22 mouse cellular contexts compared by ENCODE assay signal in genomic region chr13:34346748-34347147, GRCm38 (mm10). TPM values are rescaled to one million over a fixed set of nuclear protein-coding genes. Genes with fewer than 3 reads are reported as not detected.
DNase-seq lines count a peak whose midpoint lies in the region; ATAC-seq and TF ChIP-seq lines count a peak whose summit lies in the region.
"Had no signal": no experiment of that assay in that cellular context is flagged by ENCODE, and none has a peak within 500 bp of the region (broad histone marks: within the 10 kb centered on the region; RNA-seq: fewer than 3 reads in every experiment).

No protein-coding gene starts in this region.

- H3K4me1 ChIP-seq in heart, embryonic 11.5 days (ENCODE audit: control insufficient read depth, insufficient read depth, low read length): peaks cover 27% of the 10 kb centered on the region
- H3K4me1 ChIP-seq in MEL (ENCODE audit: control insufficient read depth in 1 of 2, insufficient read depth in 2 of 2, low read length in 2 of 2): peaks cover 8 to 14% of the 10 kb centered on the region in 2 experiments
- 0 out of 2 replicates have a peak, but pooled peaks cover 7% of the 10 kb centered on the region for H3K4me1 ChIP-seq in intestine, postnatal 0 days (replicated peaks; ENCODE audit: control insufficient read depth, insufficient read depth, low read length)

- H3K9me3 ChIP-seq in heart, embryonic 11.5 days (replicated peaks; ENCODE audit: control insufficient read depth, low read length): no peaks in the 10 kb centered on the region
- H3K9me3 ChIP-seq in MEL (replicated peaks; ENCODE audit: insufficient read depth, low read length): no peaks in the 10 kb centered on the region
- no peaks in the 10 kb centered on the region for H3K9me3 ChIP-seq in intestine, postnatal 0 days (ENCODE audit: control insufficient read depth)
- H3K9me3 ChIP-seq: embryonic facial prominence, embryonic 15.5 days; forebrain, embryonic 15.5 days; heart, embryonic 10.5 days; hindbrain, embryonic 10.5 days; neural tube, embryonic 12.5 days had no signal

- 0 out of 2 replicates have a peak overlapping the region, but pooled peaks have one; percentile 3 for H3K27ac ChIP-seq in heart, embryonic 11.5 days (ENCODE audit: low read depth, low read length)
- H3K27ac ChIP-seq in MEL (ENCODE audit: control insufficient read depth, low read depth, low read length): peak overlapping the region; percentile 96
- 0 out of 2 replicates have a peak overlapping the region, but pooled peaks have one; percentile 54 for H3K27ac ChIP-seq in intestine, postnatal 0 days (ENCODE audit: low read depth, low read length)
- H3K27ac ChIP-seq: embryonic facial prominence, embryonic 15.5 days; hindbrain, embryonic 10.5 days; macrophage; neural tube, embryonic 12.5 days had no signal

- H3K9ac ChIP-seq in heart, embryonic 11.5 days (ENCODE audit: low read depth, low read length): 0 out of 2 replicates have a peak overlapping the region, but pooled peaks have one; percentile 2
- H3K9ac ChIP-seq in MEL (ENCODE audit: control insufficient read depth, low read depth, low read length, poor library complexity, severe bottlenecking): peak overlapping the region; percentile 91
- H3K9ac ChIP-seq in intestine, postnatal 0 days (ENCODE audit: low read depth, low read length): no peak overlapping the region
- H3K9ac ChIP-seq: embryonic facial prominence, embryonic 15.5 days; forebrain, embryonic 15.5 days; neural tube, embryonic 12.5 days had no signal

- no peak for ATAC-seq in heart, embryonic 11.5 days (replicated peaks; ENCODE audit: insufficient number of reproducible peaks, low FRiP score, low TSS enrichment)
- peak; percentile 24; the same call in 1 of the 2 replicates for ATAC-seq in intestine, postnatal 0 days
- ATAC-seq in megakaryocyte progenitor cell, adult 5-6 weeks (replicated peaks; ENCODE audit: poor library complexity): 0 out of 2 replicates have a peak, but pooled peaks have one; percentile 12
- ATAC-seq in granulocyte monocyte progenitor cell, adult 5-6 weeks (replicated peaks; ENCODE audit: poor library complexity, severe bottlenecking): no peak
- ATAC-seq: forebrain, embryonic 15.5 days had no signal

- H3K36me3 ChIP-seq in heart, embryonic 11.5 days (ENCODE audit: control insufficient read depth, insufficient read depth, low read length): no peaks in the 10 kb centered on the region
- peaks cover 0 to 16% of the 10 kb centered on the region in 2 experiments; a peak in 2 of 4 replicates for H3K36me3 ChIP-seq in MEL (ENCODE audit: control insufficient read depth in 1 of 2, insufficient read depth in 2 of 2, low read length in 2 of 2)
- no peaks in the 10 kb centered on the region for H3K36me3 ChIP-seq in intestine, postnatal 0 days (ENCODE audit: control insufficient read depth, insufficient read depth)
- H3K36me3 ChIP-seq: embryonic facial prominence, embryonic 15.5 days; forebrain, embryonic 15.5 days; heart, embryonic 10.5 days; hindbrain, embryonic 10.5 days; neural tube, embryonic 12.5 days had no signal

- peak overlapping the region; percentile 99; the same call in 1 of the 2 replicates for H3K4me2 ChIP-seq in heart, embryonic 11.5 days
- 0 out of 2 replicates have a peak overlapping the region, but pooled peaks have one; percentile 9 for H3K4me2 ChIP-seq in intestine, postnatal 0 days (replicated peaks; ENCODE audit: low read depth)
- H3K4me2 ChIP-seq: embryonic facial prominence, embryonic 15.5 days; forebrain, embryonic 15.5 days; neural tube, embryonic 12.5 days had no signal

- DNase-seq in heart, adult 9 months (ENCODE audit: low spot score in 2 of 2): no peak
- peak; percentile 81 for DNase-seq in MEL (ENCODE audit: low read depth, low spot score)
- DNase-seq in cerebellum, adult 11-12 months: no peak
- no peak for DNase-seq in retina, embryonic 14.5 days (ENCODE audit: low spot score)
- DNase-seq: cerebellum, adult 9-10 months; gastrocnemius, adult 2 months; kidney, adult 11 months; kidney, postnatal 25 days; layer of hippocampus, adult 9-11 months; lung, adult 18-20 months; right cerebral cortex, postnatal 4 days; thymus, postnatal 25 days had no signal

- 28% methylated on average over 4 of the region's 4 CpGs for WGBS in heart, embryonic 11.5 days (ENCODE audit: insufficient replicate concordance)
- WGBS in intestine, postnatal 0 days: 36% methylated on average over 4 of the region's 4 CpGs

- no peak; a peak in 2 of 4 replicates for TF ChIP-seq EP300 in MEL (IDR thresholded peaks at IDR 0.05; ENCODE audit: low read depth in 1 of 2, low read length in 2 of 2)

- TF ChIP-seq RAD21 in MEL (IDR thresholded peaks at IDR 0.05; ENCODE audit: low read depth, low read length): no peak

- no peak overlapping the region for H3K4me3 ChIP-seq in heart, embryonic 11.5 days (ENCODE audit: low read depth, low read length)
- peak overlapping the region; percentile 82 to 97 for H3K4me3 ChIP-seq in MEL (ENCODE audit: control insufficient read depth in 1 of 2, insufficient read depth in 1 of 2, low read depth in 2 of 2, low read length in 2 of 2)
- H3K4me3 ChIP-seq in intestine, postnatal 0 days (ENCODE audit: low read depth, low read length): no peak overlapping the region
- H3K4me3 ChIP-seq: embryonic facial prominence, embryonic 15.5 days; hindbrain, embryonic 10.5 days; neural tube, embryonic 12.5 days had no signal

- peak in 1 of 2 experiments; percentile 69; a peak in 2 of 4 replicates for TF ChIP-seq POLR2A in MEL (IDR thresholded peaks at IDR 0.05; ENCODE audit: control insufficient read depth in 1 of 2, insufficient read depth in 1 of 2, low read depth in 1 of 2, low read length in 2 of 2, poor library complexity in 1 of 2)

- H3K79me2 ChIP-seq in MEL (ENCODE audit: control insufficient read depth, insufficient read depth, low read length, poor library complexity): peaks cover 34% of the 10 kb centered on the region

- no peaks in the 10 kb centered on the region for H3K27me3 ChIP-seq in heart, embryonic 11.5 days (ENCODE audit: control insufficient read depth, insufficient read depth, low read length)
- no peaks in the 10 kb centered on the region for H3K27me3 ChIP-seq in MEL (ENCODE audit: control insufficient read depth in 1 of 2, insufficient read depth in 2 of 2, low read length in 2 of 2)
- H3K27me3 ChIP-seq in intestine, postnatal 0 days (replicated peaks; ENCODE audit: control insufficient read depth, insufficient read depth, low read length): 0 out of 2 replicates have a peak, but pooled peaks cover 2% of the 10 kb centered on the region
- H3K27me3 ChIP-seq: forebrain, embryonic 15.5 days; neural tube, embryonic 12.5 days had no signal

- no peak for TF ChIP-seq CTCF in MEL (IDR thresholded peaks at IDR 0.05 in 2 of 3, conservative IDR thresholded peaks at IDR 0.05 in 1 of 3; ENCODE audit: control insufficient read depth in 1 of 3, insufficient read depth in 1 of 3, low read depth in 2 of 3, low read length in 3 of 3, poor library complexity in 1 of 3, severe bottlenecking in 1 of 3)
- no peak for TF ChIP-seq CTCF in intestine, postnatal 0 days (IDR thresholded peaks at IDR 0.05; ENCODE audit: low read depth)

TF ChIP-seq in MEL, 35 proteins besides CTCF, POLR2A, EP300 and RAD21:
- TF ChIP-seq HCFC1 (IDR thresholded peaks at IDR 0.05; ENCODE audit: low read depth, low read length) (no peak), NELFE (IDR thresholded peaks at IDR 0.05; ENCODE audit: low read depth, low read length) (peak; percentile 74), SIN3A (IDR thresholded peaks at IDR 0.05; ENCODE audit: low read length) (peak; percentile 37), BHLHE40 (IDR thresholded peaks at IDR 0.05; ENCODE audit: borderline replicate concordance, low read depth, low read length) (0 out of 2 replicates have a peak, but pooled peaks have one; percentile 10), TBP (IDR thresholded peaks at IDR 0.05; ENCODE audit: low read depth, low read length) (peak; percentile 88), ETS1 (IDR thresholded peaks at IDR 0.05; ENCODE audit: low read depth, low read length) (peak; percentile 75), MAZ (IDR thresholded peaks at IDR 0.05; ENCODE audit: low read depth, low read length) (peak; percentile 76; the same call in 1 of the 2 replicates), MYC (IDR thresholded peaks at IDR 0.05; ENCODE audit: low read depth, low read length) (no peak), POLR2AphosphoS2 (IDR thresholded peaks at IDR 0.05; ENCODE audit: low read length) (0 out of 2 replicates have a peak, but pooled peaks have one; percentile 68), GATA1 (IDR thresholded peaks at IDR 0.05; ENCODE audit: low read depth, low read length) (peak; percentile 54; the same call in 1 of the 2 replicates), ELF1 (IDR thresholded peaks at IDR 0.05; ENCODE audit: low read depth, low read length) (peak; percentile 59), TCF12 (IDR thresholded peaks at IDR 0.05; ENCODE audit: low read depth, low read length) (0 out of 2 replicates have a peak, but pooled peaks have one; percentile 37), ZNF384 (IDR thresholded peaks at IDR 0.05; ENCODE audit: low read depth, low read length) (no peak), ZMIZ1 (IDR thresholded peaks at IDR 0.05; ENCODE audit: low read depth, low read length) (peak; percentile 17; the same call in 1 of the 2 replicates)

RNA-seq across cellular contexts. Expression of gene Slc22a23, which starts 1.8 kb away (rescaled TPM):
- 7.3 and 8.1 TPM in 2 replicates for polyA plus RNA-seq in heart, embryonic 11.5 days (2014; fragmentation: Nextera tagmentation; extraction: Ambion mirVana)
- 20.0 and 22.2 TPM in 2 replicates for total RNA-seq in MEL (2012; rRNA removed)
- 10 to 100 TPM in 1 of 2 experiments, not detected in 1; 24.3 TPM for polyA plus RNA-seq in MEL (2012; ENCODE audit: insufficient read depth in 1 of 2, insufficient read length in 2 of 2, low read depth in 1 of 2, low replicate concordance in 2 of 2, missing spikeins in 1 of 2)
- polyA plus RNA-seq in intestine, postnatal 0 days (2015; fragmentation: Nextera tagmentation; extraction: Ambion mirVana): 3.4 and 3.8 TPM in 2 replicates
- 1.1 and 1.4 TPM in 2 replicates for total RNA-seq in megakaryocyte progenitor cell, adult 5-6 weeks (2015)
- 0.62 and 2.0 TPM in 2 replicates for total RNA-seq in megakaryocyte progenitor cell, adult 5-6 weeks (2017)
- not detected in 2 replicates for total RNA-seq in granulocyte monocyte progenitor cell, adult 5-6 weeks (2014; fragmentation: Nextera tagmentation)
- 1.0 TPM in 1 of 2 replicates, not detected in the other for total RNA-seq in granulocyte monocyte progenitor cell, adult 5-6 weeks (2017)

Comparison
In these comparisons a context has a peak if more than half of its experiments do, and no peak if none do; other contexts are left out.
1. ATAC-seq: peak in intestine, postnatal 0 days (single experiment) and megakaryocyte progenitor cell, adult 5-6 weeks (single experiment); none in heart, embryonic 11.5 days (single experiment) and granulocyte monocyte progenitor cell, adult 5-6 weeks (single experiment).
2. H3K27ac ChIP-seq: peak in every context shown above with its lines; median percentile 96 in MEL; 54 in intestine, postnatal 0 days; 3 in heart, embryonic 11.5 days.
3. H3K4me3 ChIP-seq: peak in MEL (2 of 2); none in heart, embryonic 11.5 days (single experiment) and intestine, postnatal 0 days (single experiment).